Mouse (Mus musculus): Measurements from ENCODE around the gene Sbk1.

- peak; percentile 91 for TF ChIP-seq CTCF (IDR thresholded peaks at IDR 0.05; ENCODE audit: low read depth)
- no peak for TF ChIP-seq EP300 (IDR thresholded peaks at IDR 0.05; ENCODE audit: low read depth)
These were observed 51.3 kb downstream of the Sbk1 start for GRCm38 (mm10) chr7:126323729-126324128.
